Mouse (Mus musculus) lung, adult 2 months (tissue): ENCODE results near the gene Esrrb. TPM values are rescaled to one million over a fixed set of nuclear protein-coding genes. Genes with fewer than 3 reads are reported as not detected.

Experiments
- DNase-seq: peaks from one replicate; pipeline ENCODE4 v3.0.0; 2022
- H3K4me1 ChIP-seq: fragments of 200-500 bp; 2 replicates; pipeline ENCODE4 v1.6.1; 2011; ENCODE audit warnings: low read length; ENCODE audit not compliant: control insufficient read depth, insufficient read depth
- H3K4me3 ChIP-seq: fragments of 200-500 bp; replicated peaks from 2 replicates; pipeline ENCODE3; 2011; ENCODE audit warnings: low read depth, mild to moderate bottlenecking, control low read depth, low read length; ENCODE audit errors: extremely low read depth
- CTCF ChIP-seq: fragments of 200-500 bp; IDR thresholded peaks from 2 replicates; pipeline ENCODE4 v1.5.1; 2011; ENCODE audit warnings: mild to moderate bottlenecking, low read length, control low read depth; ENCODE audit not compliant: insufficient read depth
- POLR2A ChIP-seq: fragments of 200-500 bp; IDR thresholded peaks from 2 replicates; pipeline ENCODE4 v1.6.1; 2011; ENCODE audit warnings: low read depth, mild to moderate bottlenecking, control low read depth, low read length, borderline replicate concordance; ENCODE audit errors: extremely low read depth
- WGBS: fragments of 180-500 bp; shearing (Covaris S2); methylation state at CpG from one replicate; pipeline ENCODE4 v1.1.7; 2018; 5-methylcytosine and 5-hydroxymethylcytosine counted together
- polyA plus RNA-seq: library from polyadenylated mRNA; depleted of rRNA; stranded (reverse); fragments of >200 nt; gene quantifications from 2 replicates; pipeline ENCODE4 v1.2.3, GENCODE M21; 2012

Esrrb gene
- polyA plus RNA-seq, 1 experiment: 0.44 TPM

DNA sequence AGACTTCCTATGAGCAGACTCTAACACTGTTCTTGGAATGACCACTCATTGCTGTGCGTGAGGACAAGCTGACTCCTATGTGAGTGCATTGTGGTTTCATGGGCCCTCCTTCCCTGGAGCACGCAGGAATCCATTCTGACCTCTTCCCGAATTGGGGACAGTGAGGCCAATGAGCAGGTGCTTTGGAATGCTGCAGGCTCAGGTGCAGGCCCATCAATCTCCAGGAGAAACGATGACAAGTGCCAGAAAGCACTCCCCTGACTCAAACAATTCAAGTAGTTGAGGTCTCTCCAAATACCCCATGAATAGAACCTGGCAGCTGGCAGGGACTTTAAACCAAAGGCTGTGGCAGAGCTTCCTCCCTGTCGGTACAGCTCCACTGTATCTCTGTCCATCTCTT is 3.4 kb downstream of the Esrrb start:
- 14% methylated on average over 5 of the region's 5 CpGs for WGBS
- TF ChIP-seq CTCF (no peak), POLR2A (no peak)
- no peaks in the 10 kb centered on the region for H3K4me1 ChIP-seq
- DNase-seq: no peak
- no peak overlapping the region for H3K4me3 ChIP-seq

DNA sequence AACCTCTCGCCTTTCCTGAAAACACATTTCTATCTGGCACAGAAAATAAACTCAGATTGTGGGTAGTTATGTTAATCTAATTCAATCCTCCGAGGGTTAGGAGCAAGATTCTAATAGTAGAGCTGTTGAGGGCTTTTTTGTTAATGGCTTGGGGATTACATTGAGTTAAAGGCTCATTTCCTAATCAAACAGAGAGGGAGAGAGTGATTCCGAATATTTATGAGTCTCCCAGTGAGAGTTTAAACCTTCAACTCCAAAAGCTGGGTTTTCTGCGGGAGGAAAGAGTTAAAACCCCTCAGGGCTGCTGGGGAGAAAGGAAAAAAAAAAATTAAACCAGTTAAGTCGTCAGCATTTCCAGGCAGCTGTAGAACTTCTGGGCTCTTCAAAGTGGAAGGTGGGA is 3.8 kb downstream of the Esrrb start:
- WGBS: 25% methylated on average over 5 of the region's 5 CpGs
- TF ChIP-seq CTCF: no peak
- TF ChIP-seq POLR2A: no peak
- H3K4me1 ChIP-seq: no peaks in the 10 kb centered on the region
- no peak overlapping the region for H3K4me3 ChIP-seq
- no peak for DNase-seq

DNA sequence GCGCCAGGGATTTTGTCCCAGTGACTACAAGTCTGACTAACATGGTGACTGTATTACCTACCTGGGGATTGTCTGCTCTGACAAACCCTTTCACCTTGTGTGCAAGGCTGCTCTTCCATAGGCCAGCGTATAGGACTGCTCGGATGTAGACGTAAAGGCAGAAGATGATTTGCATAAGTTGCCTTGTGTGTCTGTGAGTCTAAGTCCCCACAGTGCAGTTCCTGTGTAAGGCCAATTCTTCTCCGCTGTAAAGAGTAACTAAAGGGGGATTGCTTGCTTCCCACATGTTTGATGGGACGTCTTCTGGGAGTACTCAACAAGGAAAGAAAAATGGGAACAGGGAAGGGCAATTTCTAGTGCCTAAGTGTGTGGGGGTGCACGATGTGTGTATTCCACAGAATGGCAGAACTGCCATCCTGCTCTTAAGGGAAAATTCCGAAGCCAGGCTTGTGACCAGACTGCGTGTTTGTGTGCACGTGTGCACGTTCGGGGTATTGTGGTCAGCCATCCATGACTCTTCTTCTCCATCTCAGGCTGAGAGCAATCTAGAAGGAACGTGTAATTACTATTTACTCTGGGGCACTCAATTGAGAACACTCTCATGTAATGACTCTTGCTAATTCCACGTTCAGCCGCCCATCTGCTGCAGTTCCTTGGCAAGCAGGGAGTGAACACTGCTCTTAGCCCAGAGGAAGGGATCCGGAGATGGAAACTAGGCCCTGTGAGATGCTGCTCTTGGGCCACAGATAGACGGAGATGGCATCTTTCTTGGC is 9.9 kb downstream of the Esrrb start:
- TF ChIP-seq POLR2A (no peak), CTCF (no peak)
- no peak for DNase-seq
- 85% methylated on average over 17 of the region's 17 CpGs for WGBS

DNA sequence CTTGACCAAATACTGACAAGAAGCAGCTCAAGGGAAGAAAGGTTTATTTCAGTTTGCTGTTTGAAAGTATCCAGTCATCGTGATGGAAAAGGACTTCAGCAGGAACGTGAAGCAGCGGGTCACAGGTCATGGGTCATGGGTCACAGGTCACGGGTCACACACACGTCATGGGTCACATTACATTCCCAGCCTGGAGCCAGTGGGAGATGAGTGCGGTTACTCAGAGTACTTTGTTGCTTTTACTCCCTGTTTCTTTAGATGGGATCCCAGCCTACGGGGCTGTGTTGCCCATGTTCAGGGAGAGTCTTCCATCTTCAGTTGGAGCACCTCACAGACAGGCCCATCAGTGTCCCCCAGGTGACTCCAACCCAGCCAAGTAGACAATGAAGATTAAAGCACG is 13.4 kb downstream of the Esrrb start:
- TF ChIP-seq POLR2A (no peak), CTCF (no peak)
- WGBS: 67% methylated on average over 8 of the region's 8 CpGs

More for the DNA sequence above, 9.9 kb downstream of the Esrrb start:
- Histone ChIP-seq H3K4me3 (no peak overlapping the region), H3K4me1 (no peaks in the 10 kb centered on the region)

DNA sequence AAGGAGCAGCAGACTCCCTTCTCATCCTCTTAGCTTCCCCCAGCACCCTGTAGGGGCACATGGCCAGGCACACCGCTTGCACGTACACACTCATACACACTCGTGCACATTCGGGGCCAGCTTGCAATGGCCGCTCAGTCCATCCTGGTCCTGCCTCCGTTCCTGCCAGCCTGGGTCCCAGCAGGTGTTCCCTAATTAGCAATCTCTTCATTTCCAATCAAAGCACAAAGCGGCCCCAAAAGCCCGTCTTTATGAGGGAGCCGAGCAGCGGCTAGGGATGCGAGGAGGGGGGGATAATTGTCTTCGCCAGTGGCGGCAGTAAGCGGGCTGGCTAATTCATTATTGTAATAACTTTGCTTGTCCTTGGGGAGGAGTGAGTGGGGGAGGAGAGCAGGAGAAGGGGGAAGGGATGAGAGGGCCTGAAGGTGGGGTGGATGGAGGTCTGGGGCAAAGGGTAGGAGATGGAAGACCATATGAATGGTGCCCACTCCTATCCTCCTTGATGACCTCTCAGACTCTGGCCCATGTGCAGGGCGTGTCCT is 18.8 kb downstream of the Esrrb start:
- WGBS: 26% methylated on average over 15 of the region's 15 CpGs
- no peaks in the 10 kb centered on the region for H3K4me1 ChIP-seq
- H3K4me3 ChIP-seq: no peak overlapping the region
- no peak for DNase-seq
- TF ChIP-seq POLR2A (no peak), CTCF (no peak)

More for the DNA sequence above, 13.4 kb downstream of the Esrrb start:
- no peak for DNase-seq
- H3K4me1 ChIP-seq: no peaks in the 10 kb centered on the region
- no peak overlapping the region for H3K4me3 ChIP-seq

DNA sequence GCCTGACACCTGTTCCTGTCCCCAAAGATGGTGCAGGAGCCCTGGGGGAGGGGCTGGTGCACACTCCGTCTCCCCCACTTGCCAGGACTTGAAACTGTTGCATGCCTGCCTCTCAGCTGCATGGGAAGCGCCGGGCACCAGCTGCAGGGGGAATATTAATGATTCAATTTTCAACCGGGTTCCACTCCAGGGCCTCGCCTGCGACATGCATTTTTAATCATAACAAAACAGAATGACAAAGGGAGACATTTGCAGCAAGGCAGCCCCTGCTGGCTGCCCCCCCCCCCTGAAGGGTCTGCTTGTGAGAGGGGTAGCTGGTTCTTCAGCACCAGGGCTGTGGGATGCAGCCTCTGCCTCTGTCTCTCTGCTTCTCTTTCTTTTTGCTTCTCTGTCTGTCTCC is 22.9 kb downstream of the Esrrb start:
- Histone ChIP-seq H3K4me1 (no peaks in the 10 kb centered on the region), H3K4me3 (no peak overlapping the region)
- 18% methylated on average over 6 of the region's 6 CpGs for WGBS
- DNase-seq: no peak
- TF ChIP-seq CTCF: no peak
- TF ChIP-seq POLR2A: no peak

DNA sequence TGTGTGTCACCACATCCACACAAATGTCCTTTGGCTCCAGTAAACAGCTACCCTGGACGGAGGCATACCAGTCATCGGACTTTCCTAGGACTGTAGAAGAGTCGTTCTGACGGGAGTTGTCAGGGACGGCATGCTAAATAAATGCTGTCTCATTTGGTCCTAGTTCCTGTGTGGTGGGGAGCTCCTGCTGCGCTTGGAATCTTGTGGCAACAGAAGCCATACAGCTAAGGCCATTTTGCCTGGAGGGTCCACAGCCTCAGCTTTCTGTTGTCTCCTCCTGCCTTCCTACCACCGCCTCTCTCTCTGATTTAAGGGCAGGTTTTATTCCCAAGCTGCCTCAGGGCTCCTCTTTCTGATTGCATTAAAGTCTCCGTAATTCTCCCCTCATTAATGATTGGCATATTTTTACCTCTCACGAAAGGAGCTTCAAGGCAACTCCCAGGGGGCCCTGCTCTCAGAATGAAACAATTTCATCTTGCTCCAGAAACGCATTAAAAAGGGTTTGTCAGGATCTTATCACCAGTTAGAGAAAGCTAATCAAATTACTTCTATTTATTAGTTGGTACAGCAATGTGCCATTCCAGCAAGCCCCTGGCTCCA is 26.9 kb downstream of the Esrrb start:
- no peak for DNase-seq
- Histone ChIP-seq H3K4me3 (no peak overlapping the region), H3K4me1 (no peaks in the 10 kb centered on the region)
- no peak for TF ChIP-seq CTCF
- WGBS: 79% methylated on average over 10 of the region's 10 CpGs

DNA sequence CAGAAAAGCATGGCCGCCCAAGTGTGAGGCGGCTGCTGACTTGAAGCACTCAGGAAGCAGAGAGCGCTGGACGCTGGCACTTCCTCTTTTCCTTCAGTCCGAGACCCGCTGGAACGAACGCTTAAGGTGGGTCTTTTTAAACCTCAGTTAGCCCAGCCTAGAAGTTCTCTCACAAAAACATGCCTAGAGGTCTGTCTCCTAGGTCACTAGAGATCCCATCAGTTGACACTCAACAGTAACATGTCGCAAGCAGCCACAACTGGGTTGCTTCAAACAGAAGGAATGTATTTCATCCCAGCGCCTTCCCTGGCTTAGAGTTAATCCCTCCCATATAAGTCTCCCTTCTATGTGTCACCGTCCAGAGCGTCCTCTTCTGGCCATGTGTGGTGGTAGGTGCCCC is 33.9 kb downstream of the Esrrb start:
- 89% methylated on average over 12 of the region's 12 CpGs for WGBS
- DNase-seq: no peak
- no peak overlapping the region for H3K4me3 ChIP-seq
- no peak for TF ChIP-seq CTCF
- no peak for TF ChIP-seq POLR2A
- H3K4me1 ChIP-seq: no peaks in the 10 kb centered on the region

DNA sequence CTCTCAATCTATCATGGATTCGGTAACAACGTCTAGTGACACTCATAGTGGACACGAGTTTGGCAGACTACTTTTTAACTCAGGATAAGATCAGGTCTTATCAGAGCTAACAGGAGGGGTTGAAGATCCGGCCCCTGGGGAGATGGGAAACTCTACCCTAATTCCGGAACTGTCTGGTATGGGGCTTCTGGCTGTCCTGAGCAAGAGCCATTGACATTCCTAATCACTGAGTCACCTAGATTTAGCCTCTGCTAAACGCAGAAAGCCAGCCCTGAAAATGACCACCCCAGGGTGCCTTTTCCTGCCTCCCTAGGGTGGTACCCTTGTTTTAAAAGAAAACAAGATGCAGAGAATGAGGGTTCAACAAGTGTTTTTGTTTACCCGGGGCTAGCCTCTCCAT is 34.4 kb downstream of the Esrrb start:
- Histone ChIP-seq H3K4me1 (no peaks in the 10 kb centered on the region), H3K4me3 (no peak overlapping the region)
- DNase-seq: no peak
- TF ChIP-seq CTCF: no peak
- no peak for TF ChIP-seq POLR2A
- WGBS: 39% methylated on average over 7 of the region's 7 CpGs

DNA sequence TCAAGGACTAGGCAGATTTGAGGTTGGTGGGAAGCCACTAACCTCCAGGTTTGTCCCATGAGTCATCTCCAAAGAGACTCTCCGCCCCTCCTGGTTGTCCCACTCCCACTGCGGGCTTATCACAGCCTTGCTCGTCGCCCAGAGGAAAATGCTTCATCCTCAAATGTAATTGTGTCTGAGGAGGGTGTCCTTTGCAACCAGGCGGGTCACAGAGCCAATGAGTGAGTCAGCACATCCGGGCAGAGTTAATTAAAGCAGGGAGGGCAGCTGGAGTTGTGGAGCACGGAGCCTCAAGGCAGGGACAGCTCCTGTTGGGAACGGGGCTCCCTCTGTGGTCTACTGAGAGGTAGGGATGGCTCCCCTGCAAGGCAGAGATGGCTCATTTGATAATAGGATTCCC is 37.8 kb downstream of the Esrrb start:
- TF ChIP-seq CTCF (no peak), POLR2A (no peak)
- Histone ChIP-seq H3K4me3 (no peak overlapping the region), H3K4me1 (no peaks in the 10 kb centered on the region)
- 18% methylated on average over 8 of the region's 8 CpGs for WGBS
- no peak for DNase-seq
